10 mouse cellular contexts compared by ENCODE assay signal in genomic region chr10:14046171-14046651, GRCm38 (mm10).
DNase-seq lines count a peak whose midpoint lies in the region; ATAC-seq lines count a peak whose summit lies in the region.
"Had no signal": no experiment of that assay in that cellular context is flagged by ENCODE, and none has a peak within 500 bp of the region (broad histone marks: within the 10 kb centered on the region; RNA-seq: fewer than 3 reads in every experiment).

No protein-coding gene starts in this region.

- H3K36me3 ChIP-seq in heart, embryonic 10.5 days: no peaks in the 10 kb centered on the region
- H3K36me3 ChIP-seq in megakaryocyte, embryonic 14.5 days (replicated peaks; ENCODE audit: low read length): peaks cover 3% of the 10 kb centered on the region
- H3K36me3 ChIP-seq: limb, embryonic 12.5 days; neural tube, embryonic 12.5 days had no signal

- no peak overlapping the region for H3K4me3 ChIP-seq in heart, embryonic 10.5 days
- H3K4me3 ChIP-seq in megakaryocyte, embryonic 14.5 days (replicated peaks): peak overlapping the region; percentile 55
- H3K4me3 ChIP-seq: limb, embryonic 12.5 days; neural tube, embryonic 12.5 days had no signal

- peaks cover 51% of the 10 kb centered on the region for H3K4me1 ChIP-seq in heart, embryonic 10.5 days
- H3K4me1 ChIP-seq in megakaryocyte, embryonic 14.5 days: peaks cover 67% of the 10 kb centered on the region

- no peaks in the 10 kb centered on the region for H3K9me3 ChIP-seq in heart, embryonic 10.5 days
- H3K9me3 ChIP-seq in megakaryocyte, embryonic 14.5 days: no peaks in the 10 kb centered on the region
- H3K9me3 ChIP-seq: limb, embryonic 12.5 days; neural tube, embryonic 12.5 days had no signal

- 15% methylated on average over 4 of the region's 4 CpGs for WGBS in heart, embryonic 10.5 days

- no peaks in the 10 kb centered on the region for H3K27me3 ChIP-seq in heart, embryonic 10.5 days (ENCODE audit: insufficient read depth, poor library complexity, severe bottlenecking)
- no peaks in the 10 kb centered on the region for H3K27me3 ChIP-seq in megakaryocyte, embryonic 14.5 days (replicated peaks)
- H3K27me3 ChIP-seq: neural tube, embryonic 12.5 days had no signal

- peak overlapping the region; percentile 88 for H3K27ac ChIP-seq in heart, embryonic 10.5 days
- H3K27ac ChIP-seq: limb, embryonic 12.5 days; neural tube, embryonic 12.5 days had no signal

- no peak for ATAC-seq in megakaryocyte, adult 5-6 weeks (ENCODE audit: poor library complexity, severe bottlenecking)

- no peak for DNase-seq in heart, embryonic 10.5 days (ENCODE audit: low spot score)
- no peak for DNase-seq in heart, postnatal 36 days
- peak; percentile 86 for DNase-seq in induced T-regulatory cell, adult 2 months (ENCODE audit: low read depth)
- DNase-seq in retina, postnatal 1 day: peak; percentile 47
- DNase-seq in spleen, adult 12 weeks (ENCODE audit: low spot score): no peak
- DNase-seq in gastrocnemius, adult 8-10 months (ENCODE audit: low spot score in 2 of 2): no peak

- intact Hi-C loops in heart, postnatal 36 days (cut with DNase I): loop anchor here (2.0 to 5.0 kb wide), 2 partner anchors 64 to 79 kb away; partner anchors contain the start of gene Hivep2

Comparison
In these comparisons a context has a peak if more than half of its experiments do, and no peak if none do; other contexts are left out.
1. DNase-seq: peak in induced T-regulatory cell, adult 2 months (single experiment) and retina, postnatal 1 day (single experiment); none in heart, embryonic 10.5 days (single experiment), heart, postnatal 36 days (0 of 2), spleen, adult 12 weeks (single experiment) and gastrocnemius, adult 8-10 months (0 of 2).